ENCODE assay signal across 26 mouse cellular contexts in the genomic region with DNA sequence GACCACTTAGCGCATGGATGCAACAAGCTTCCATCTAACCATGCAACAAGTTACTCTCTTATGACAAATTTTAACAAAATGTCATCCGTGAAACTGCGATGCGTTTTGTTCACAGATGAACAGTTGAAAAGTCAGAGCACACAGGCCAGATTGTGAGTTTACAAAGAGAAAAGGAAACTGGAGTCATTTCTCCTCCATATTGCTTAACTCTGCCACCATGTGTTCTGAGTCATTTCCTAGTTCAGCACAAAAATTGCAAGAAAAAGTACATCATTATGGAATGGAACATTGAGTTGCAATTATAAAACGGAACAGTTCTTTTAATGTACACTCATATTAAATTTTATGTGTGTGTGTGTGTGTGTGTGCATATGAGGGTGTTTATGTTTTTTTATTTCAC. TPM values are rescaled to one million over a fixed set of nuclear protein-coding genes. Genes with fewer than 3 reads are reported as not detected.
DNase-seq lines count a peak whose midpoint lies in the region; ATAC-seq and TF ChIP-seq lines count a peak whose summit lies in the region.
"Had no signal": no experiment of that assay in that cellular context is flagged by ENCODE, and none has a peak within 500 bp of the region (broad histone marks: within the 10 kb centered on the region; RNA-seq: fewer than 3 reads in every experiment).

No protein-coding gene starts in this region.

- H3K9me3 ChIP-seq in forebrain, postnatal 0 days (ENCODE audit: low read length), result no peaks in the 10 kb centered on the region
- H3K9me3 ChIP-seq in forebrain, embryonic 13.5 days (replicated peaks), result no peaks in the 10 kb centered on the region
- H3K9me3 ChIP-seq in hindbrain, postnatal 0 days (ENCODE audit: low read length), result no peaks in the 10 kb centered on the region
- H3K9me3 ChIP-seq: forebrain, embryonic 15.5 days; G1E; heart, embryonic 12.5 days; heart, embryonic 15.5 days had no signal

- H3K36me3 ChIP-seq in forebrain, postnatal 0 days (ENCODE audit: insufficient read depth), result no peaks in the 10 kb centered on the region
- no peaks in the 10 kb centered on the region for H3K36me3 ChIP-seq in forebrain, embryonic 13.5 days (ENCODE audit: poor library complexity, severe bottlenecking)
- no peaks in the 10 kb centered on the region for H3K36me3 ChIP-seq in hindbrain, postnatal 0 days (ENCODE audit: insufficient read depth, low read length)
- H3K36me3 ChIP-seq: forebrain, embryonic 15.5 days; G1E; heart, embryonic 12.5 days; heart, embryonic 15.5 days had no signal

- no peaks in the 10 kb centered on the region for H3K4me1 ChIP-seq in forebrain, postnatal 0 days (ENCODE audit: insufficient read depth)
- no peaks in the 10 kb centered on the region for H3K4me1 ChIP-seq in forebrain, embryonic 13.5 days
- no peaks in the 10 kb centered on the region for H3K4me1 ChIP-seq in embryonic fibroblast, embryonic 13.5 days (ENCODE audit: control insufficient read depth, insufficient read depth, low read length)
- H3K4me1 ChIP-seq in hindbrain, postnatal 0 days (ENCODE audit: insufficient read depth, low read length), result no peaks in the 10 kb centered on the region
- H3K4me1 ChIP-seq: forebrain, embryonic 15.5 days had no signal

- H3K9ac ChIP-seq in forebrain, postnatal 0 days, result no peak overlapping the region
- H3K9ac ChIP-seq in forebrain, embryonic 13.5 days, result no peak overlapping the region
- H3K9ac ChIP-seq in hindbrain, postnatal 0 days (replicated peaks; ENCODE audit: low read length), result no peak overlapping the region
- H3K9ac ChIP-seq: forebrain, embryonic 15.5 days; heart, embryonic 12.5 days; heart, embryonic 15.5 days; hindbrain, embryonic 14.5 days had no signal

- intact Hi-C loops in left cerebral cortex, postnatal 14 days (cut with DNase I), result no loop called here

- no peak overlapping the region for H3K4me3 ChIP-seq in forebrain, postnatal 0 days (ENCODE audit: low read depth, low read length)
- H3K4me3 ChIP-seq in forebrain, embryonic 13.5 days, result no peak overlapping the region
- H3K4me3 ChIP-seq in layer of hippocampus, adult 2 months, result no peak overlapping the region
- H3K4me3 ChIP-seq in embryonic fibroblast, embryonic 13.5 days (ENCODE audit: insufficient read depth, low read length), result no peak overlapping the region
- no peak overlapping the region for H3K4me3 ChIP-seq in hindbrain, postnatal 0 days (ENCODE audit: low read length)
- H3K4me3 ChIP-seq: forebrain, embryonic 15.5 days; heart, embryonic 12.5 days; heart, embryonic 15.5 days had no signal

- no peak for TF ChIP-seq CTCF in forebrain, postnatal 0 days (IDR thresholded peaks at IDR 0.05; ENCODE audit: low read depth)
- TF ChIP-seq CTCF in layer of hippocampus, adult 2 months (conservative IDR thresholded peaks at IDR 0.05), result no peak
- TF ChIP-seq CTCF in embryonic fibroblast, embryonic 13.5 days (IDR thresholded peaks at IDR 0.05; ENCODE audit: borderline replicate concordance, insufficient read depth, low read length), result no peak
- no peak for TF ChIP-seq CTCF in hindbrain, postnatal 0 days (IDR thresholded peaks at IDR 0.05; ENCODE audit: low read depth)

- TF ChIP-seq POLR2A in embryonic fibroblast, embryonic 13.5 days (IDR thresholded peaks at IDR 0.05; ENCODE audit: low read depth, low read length), result no peak

- DNase-seq in forebrain, postnatal 0 days, result no peak
- DNase-seq in layer of hippocampus, adult 2 months (ENCODE audit: low spot score in 2 of 2), result peak; percentile 26 to 47
- no peak for DNase-seq in layer of hippocampus, postnatal 25 days (ENCODE audit: extremely low spot score in 1 of 2, low spot score in 1 of 2)
- DNase-seq in 416B (ENCODE audit: low read depth), result peak; percentile 70
- DNase-seq in left cerebral cortex, postnatal 14 days (ENCODE audit: low spot score in 2 of 2), result no peak
- DNase-seq in hindbrain, postnatal 0 days (ENCODE audit: low spot score), result no peak
- DNase-seq: adrenal gland, postnatal 10 days; adrenal gland, postnatal 36 days; B cell, adult 2 months; cerebellum, adult 11-12 months; cerebellum, adult 8-10 months; cerebellum, postnatal 10 days; cerebellum, postnatal 36 days; gastrocnemius, postnatal 25 days; heart, adult 18-20 months; heart, postnatal 10 days; heart, postnatal 36 days had no signal

- H3K27ac ChIP-seq in forebrain, postnatal 0 days (ENCODE audit: low read depth, low read length), result no peak overlapping the region
- H3K27ac ChIP-seq in forebrain, embryonic 13.5 days, result no peak overlapping the region
- H3K27ac ChIP-seq in layer of hippocampus, adult 2 months, result peak overlapping the region; percentile 84
- 0 out of 2 replicates have a peak overlapping the region, but pooled peaks have one; percentile 57 for H3K27ac ChIP-seq in embryonic fibroblast, embryonic 13.5 days (ENCODE audit: insufficient read depth, low read length)
- no peak overlapping the region for H3K27ac ChIP-seq in hindbrain, postnatal 0 days
- H3K27ac ChIP-seq: forebrain, embryonic 15.5 days; heart, embryonic 15.5 days; hindbrain, embryonic 14.5 days had no signal

- no peak overlapping the region for H3K4me2 ChIP-seq in forebrain, postnatal 0 days (ENCODE audit: low read depth)
- H3K4me2 ChIP-seq in forebrain, embryonic 13.5 days, result no peak overlapping the region
- H3K4me2 ChIP-seq in hindbrain, postnatal 0 days (ENCODE audit: low read depth, low read length), result no peak overlapping the region
- H3K4me2 ChIP-seq: forebrain, embryonic 15.5 days; heart, embryonic 12.5 days; heart, embryonic 15.5 days; hindbrain, embryonic 14.5 days had no signal

- WGBS in forebrain, postnatal 0 days, result 87% methylated on average over 5 of the region's 5 CpGs
- 95% methylated on average over 5 of the region's 5 CpGs for WGBS in forebrain, embryonic 13.5 days
- WGBS in hindbrain, postnatal 0 days, result 96% methylated on average over 5 of the region's 5 CpGs

- no peaks in the 10 kb centered on the region for H3K27me3 ChIP-seq in forebrain, postnatal 0 days (ENCODE audit: insufficient read depth, low read length)
- no peaks in the 10 kb centered on the region for H3K27me3 ChIP-seq in forebrain, embryonic 13.5 days
- H3K27me3 ChIP-seq in hindbrain, postnatal 0 days (ENCODE audit: insufficient read depth, low read length), result no peaks in the 10 kb centered on the region
- H3K27me3 ChIP-seq: CH12.LX; forebrain, embryonic 15.5 days; heart, embryonic 12.5 days; heart, embryonic 15.5 days; Patski had no signal

- ATAC-seq in forebrain, postnatal 0 days, result peak; percentile 39; the same call in 1 of the 2 replicates
- ATAC-seq in forebrain, embryonic 13.5 days, result no peak
- ATAC-seq in hindbrain, postnatal 0 days, result no peak
- ATAC-seq: forebrain, embryonic 15.5 days; Patski had no signal

RNA-seq across cellular contexts. Expression of a gene that starts 17.6 kb away (rescaled TPM):
- total RNA-seq in forebrain, postnatal 0 days (2014; rRNA removed), result 12.7 and 20.3 TPM in 2 replicates
- 3.2 and 5.7 TPM in 2 replicates for polyA plus RNA-seq in forebrain, postnatal 0 days (2015; fragmentation: Nextera tagmentation; extraction: Ambion mirVana)
- 1.5 and 1.7 TPM in 2 replicates for polyA plus RNA-seq in forebrain, embryonic 13.5 days (2015; fragmentation: Nextera tagmentation; extraction: Ambion mirVana)
- total RNA-seq in layer of hippocampus, adult 2 months (2021), result 10 to 100 TPM; 94.4 to 97.3 TPM
- total RNA-seq in layer of hippocampus, postnatal 25 days (2021), result 10 to 100 TPM; 77.9 to 90.2 TPM
- polyA plus RNA-seq in embryonic fibroblast, embryonic 13.5 days (2011; ENCODE audit: insufficient read length, low read depth, missing spikeins), result not detected in 2 replicates
- total RNA-seq in left cerebral cortex, postnatal 14 days (2021), result 10 to 100 TPM; 36.4 to 42.7 TPM
- 20.9 and 23.6 TPM in 2 replicates for total RNA-seq in hindbrain, postnatal 0 days (2014; rRNA removed)
- polyA plus RNA-seq in hindbrain, postnatal 0 days (2015; fragmentation: Nextera tagmentation; extraction: Ambion mirVana), result 8.8 and 9.2 TPM in 2 replicates
- total RNA-seq: CH12.LX; heart, adult 18-20 months had no signal
- polyA plus RNA-seq: G1E had no signal

Comparison
In these comparisons a context has a peak if more than half of its experiments do, and no peak if none do; other contexts are left out.
1. DNase-seq: peak in layer of hippocampus, adult 2 months (2 of 2) and 416B (single experiment); none in forebrain, postnatal 0 days (single experiment), layer of hippocampus, postnatal 25 days (0 of 2), left cerebral cortex, postnatal 14 days (0 of 2) and hindbrain, postnatal 0 days (single experiment).
2. H3K27ac ChIP-seq: peak in layer of hippocampus, adult 2 months (single experiment) and embryonic fibroblast, embryonic 13.5 days (single experiment); none in forebrain, postnatal 0 days (single experiment), forebrain, embryonic 13.5 days (single experiment) and hindbrain, postnatal 0 days (single experiment).